Mouse (Mus musculus) lung, adult 18-20 months (tissue): ENCODE data around the gene Ctps2.
A peak's percentile ranks its signal among the peaks of the same experiment; 100 is the strongest.
"Not testable (repeated sequence)": the region's sequence is repeated elsewhere in the genome, so short reads cannot be mapped to it uniquely, and the experiment has no call there.

Experiments used
- DNase-seq, 2 experiments: peaks; one replicate each; pipeline ENCODE4 v3.0.0; 2022; ENCODE audit warnings: mixed read lengths in 2 of 2

The Ctps2 gene

DNA sequence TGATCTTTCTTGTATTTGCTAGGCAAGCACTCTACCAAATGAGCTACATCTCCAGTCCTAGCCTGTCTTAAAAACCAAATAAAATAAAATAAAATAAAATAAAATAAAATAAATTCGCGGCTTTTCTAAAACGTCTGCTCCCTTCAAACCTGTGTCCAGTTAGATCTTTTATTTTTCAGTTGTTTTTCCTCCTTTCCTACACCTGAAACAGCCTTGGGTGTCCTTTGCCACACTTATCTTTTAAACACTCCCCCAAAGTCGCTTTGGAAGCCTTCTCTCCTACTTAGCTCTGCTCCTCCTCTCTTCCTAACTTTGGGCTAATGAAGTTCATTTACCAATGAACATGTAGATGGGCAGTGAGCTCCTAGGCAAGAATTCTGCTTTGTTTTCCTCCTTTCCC lies at the start of gene Ctps2:
Gene Ctps2, plus strand, starts transcription at position 301 of the 400 bp plus-strand sequence.
- no peak for DNase-seq

DNA sequence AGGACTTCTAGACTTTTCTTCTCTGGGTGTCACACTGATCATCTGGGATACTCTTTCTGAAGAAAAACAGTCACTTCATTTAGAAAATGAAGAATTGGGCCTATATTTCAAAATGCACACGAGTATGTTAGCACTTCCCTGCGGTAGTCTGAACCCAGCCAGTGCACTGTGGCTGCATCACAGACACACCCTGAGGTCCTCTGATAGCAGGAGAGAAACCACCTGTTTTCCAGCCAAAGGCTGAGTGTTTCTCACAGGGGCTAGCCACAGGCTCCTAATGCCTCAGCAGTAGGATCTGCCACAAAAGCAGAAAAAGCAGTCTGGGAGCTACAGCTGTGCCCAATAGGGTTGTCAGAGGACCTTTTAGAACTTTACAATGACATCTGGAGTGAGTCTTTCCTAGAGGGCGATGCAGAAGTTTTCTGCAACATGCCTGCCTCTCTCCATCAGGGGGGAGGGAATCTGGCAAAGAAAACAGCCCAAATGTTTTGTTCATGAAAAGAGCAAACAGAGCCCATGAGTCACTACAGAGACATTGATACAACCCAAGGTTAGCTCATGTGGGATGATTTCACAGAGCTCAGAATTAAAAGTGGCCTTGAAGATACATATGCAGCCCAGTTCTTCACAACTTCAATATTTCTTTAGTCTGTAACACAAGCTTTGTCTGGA lies 32.6 kb upstream of the Ctps2 start:
- no peak for DNase-seq

DNA sequence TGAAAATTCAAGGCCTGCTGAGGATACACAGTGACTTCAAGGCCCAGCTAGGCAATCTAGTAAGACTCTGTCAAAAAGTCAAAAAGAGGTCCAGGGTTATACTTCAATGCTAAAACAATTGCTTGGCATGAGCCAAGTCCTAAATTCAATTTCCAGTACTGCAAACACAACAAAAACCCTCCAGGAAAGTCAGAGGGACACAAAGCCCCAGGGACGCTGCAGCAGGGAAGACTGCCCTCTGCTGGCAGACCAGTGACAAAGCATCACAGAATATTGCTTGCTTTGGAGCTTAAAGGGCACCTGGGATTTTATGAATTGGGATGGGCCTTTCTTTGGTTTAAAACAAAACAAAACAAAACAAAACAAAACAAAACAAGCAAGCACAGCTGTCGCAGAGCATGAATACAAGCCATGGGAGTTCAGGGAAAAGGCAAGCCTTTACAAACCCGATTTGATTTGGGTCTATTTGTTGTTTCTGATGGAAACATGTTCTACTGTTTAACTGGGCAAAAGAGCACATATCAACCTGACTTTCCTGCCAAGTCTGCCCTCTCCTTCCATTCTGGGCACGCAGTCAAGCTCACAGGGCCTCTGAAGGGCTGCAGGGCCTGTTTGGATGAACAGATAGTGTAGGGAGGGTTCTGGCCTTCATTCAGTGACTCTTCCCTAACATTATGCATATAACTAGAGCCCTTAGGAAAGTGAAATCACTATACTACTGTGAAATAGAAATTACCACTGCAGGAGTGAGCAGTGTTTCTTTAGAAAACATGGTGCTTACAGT lies 29.1 kb upstream of the Ctps2 start:
- peak in 1 of 2 experiments; percentile 9 for DNase-seq

DNA sequence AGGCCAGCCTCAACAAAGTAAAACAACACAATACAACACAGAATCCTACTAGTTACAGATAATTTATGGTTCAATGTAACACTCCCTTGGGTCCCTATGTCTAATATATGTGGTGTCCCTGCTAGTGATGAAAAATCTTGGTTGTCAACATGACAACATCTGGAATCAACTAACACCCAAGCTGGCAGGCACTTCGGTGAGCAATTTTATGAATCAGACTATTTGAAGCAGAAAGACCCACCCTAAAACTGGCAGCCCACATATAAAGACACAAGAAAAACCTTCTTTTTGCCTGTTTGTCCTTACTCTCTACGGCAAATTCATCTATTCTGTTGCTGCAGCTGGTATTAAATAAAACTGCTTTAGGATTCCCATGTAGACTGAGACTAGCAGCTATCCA lies 27.3 kb upstream of the Ctps2 start:
- DNase-seq, result no peak

DNA sequence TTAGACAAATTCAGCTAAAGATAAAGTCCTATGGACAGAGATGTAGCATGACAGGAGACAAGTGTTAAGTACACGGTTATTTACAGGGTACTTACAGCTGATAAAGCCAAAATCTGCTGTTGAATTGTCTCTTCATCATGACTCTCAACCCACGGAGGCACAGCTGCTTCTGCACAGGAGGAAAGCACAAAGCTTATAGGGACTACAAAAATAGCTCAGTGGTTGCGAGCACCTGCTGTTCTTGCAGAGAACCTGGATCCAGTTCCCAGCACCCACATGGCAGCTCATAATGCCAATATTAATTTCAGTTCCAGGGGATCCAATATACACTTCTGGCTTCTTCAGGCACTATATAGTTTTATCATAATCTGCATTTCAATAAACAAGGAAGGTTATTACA lies 22.8 kb upstream of the Ctps2 start:
- no peak for DNase-seq

DNA sequence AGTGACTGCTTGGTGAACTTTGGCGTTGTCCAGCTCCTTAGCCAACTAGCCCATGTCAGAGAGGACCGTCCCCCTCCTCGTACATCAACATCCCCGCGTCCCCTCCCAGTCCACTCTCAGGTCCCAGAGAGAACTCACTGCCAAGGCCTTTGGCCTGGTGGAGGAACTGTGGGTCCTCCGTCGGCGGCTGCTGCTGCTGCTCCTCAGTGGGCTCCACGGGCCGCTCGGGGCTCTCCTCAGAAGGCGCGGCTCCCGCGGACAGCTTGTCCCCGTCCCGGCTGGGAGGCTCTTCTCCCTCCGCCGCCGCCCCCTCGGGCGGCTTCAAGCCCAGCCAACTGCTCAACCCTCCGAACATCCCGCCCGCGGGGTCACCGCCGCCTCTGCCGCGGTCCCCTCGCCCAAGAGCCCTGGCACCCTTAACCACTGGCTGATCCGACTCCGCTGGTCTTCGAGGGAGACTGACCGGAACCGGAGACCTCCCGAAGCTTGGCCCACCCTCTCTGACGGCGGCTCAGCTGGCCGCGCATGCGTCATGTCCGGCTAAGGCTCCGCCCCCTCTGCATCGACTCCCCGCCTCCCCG lies 13.0 kb upstream of the Ctps2 start, which contains the start of gene Syap1:
Gene Syap1, minus strand, starts transcription at position 517 of the 581 bp plus-strand sequence.
- peak; percentile 82 to 85 for DNase-seq

DNA sequence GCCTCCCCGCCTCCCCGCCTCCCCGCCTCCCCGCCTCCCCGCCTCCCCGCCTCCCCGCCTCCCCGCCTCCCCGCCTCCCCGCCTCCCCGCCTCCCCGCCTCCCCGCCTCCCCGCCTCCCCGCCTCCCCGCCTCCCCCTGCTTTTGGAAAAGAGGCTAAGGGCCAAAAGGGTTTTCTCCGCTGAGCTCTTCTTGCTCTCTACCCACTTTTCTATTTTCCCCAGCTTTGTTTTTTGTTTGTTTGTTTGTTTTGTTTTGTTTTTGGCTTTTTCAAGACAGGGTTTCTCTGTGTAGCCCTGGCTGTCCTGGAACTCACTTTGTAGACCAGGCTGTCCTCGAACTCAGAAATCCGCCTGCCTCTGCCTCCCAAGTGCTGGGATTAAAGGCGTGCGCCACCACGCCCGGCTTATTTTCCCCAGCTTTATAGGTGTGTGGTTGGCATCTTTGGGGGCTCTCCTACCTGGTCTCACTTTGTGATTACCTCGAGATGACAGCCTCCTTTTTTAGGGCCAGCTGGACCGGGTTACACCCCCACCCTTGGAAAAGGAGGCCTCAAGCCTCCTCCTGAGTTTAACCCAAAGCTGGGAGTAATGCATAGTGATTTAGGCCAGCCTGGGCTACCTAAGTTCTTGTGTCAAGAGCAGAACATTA lies 12.3 kb upstream of the Ctps2 start:
- not testable (repeated sequence) for DNase-seq

DNA sequence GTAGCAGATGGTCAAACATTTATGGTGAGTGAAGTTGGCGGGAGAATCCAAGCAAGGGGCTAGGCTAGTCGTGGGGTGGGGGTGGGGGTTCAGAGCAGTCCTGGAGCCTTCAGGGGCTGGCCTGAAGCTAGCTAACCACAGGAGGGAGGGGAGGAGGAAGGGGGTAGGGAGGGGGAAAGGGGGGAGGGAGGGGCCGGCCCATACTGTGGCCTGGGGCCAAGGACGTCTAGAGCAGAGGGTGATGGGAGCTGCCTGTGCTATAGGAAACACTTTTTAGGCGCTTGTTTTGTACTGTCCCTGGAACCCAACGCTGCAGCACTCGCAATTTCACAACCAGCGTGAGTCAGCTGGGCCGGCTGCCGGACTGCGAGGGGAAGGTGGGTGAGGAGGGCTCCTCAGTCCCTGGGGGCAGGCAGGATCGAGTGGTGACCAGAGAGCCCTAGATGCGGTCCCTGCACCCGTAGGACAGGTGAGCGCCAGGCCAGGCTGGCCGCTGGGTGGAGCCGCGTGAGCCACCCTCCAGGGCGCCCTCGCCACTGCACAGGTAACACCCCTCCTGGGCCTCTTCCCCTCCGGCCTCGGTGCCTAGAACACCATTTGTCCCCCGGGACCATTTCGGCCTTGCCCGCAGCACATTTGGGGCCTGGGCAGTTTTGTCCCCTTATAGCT lies 467 bp downstream of the Ctps2 start:
- peak; percentile 42 to 55 for DNase-seq

DNA sequence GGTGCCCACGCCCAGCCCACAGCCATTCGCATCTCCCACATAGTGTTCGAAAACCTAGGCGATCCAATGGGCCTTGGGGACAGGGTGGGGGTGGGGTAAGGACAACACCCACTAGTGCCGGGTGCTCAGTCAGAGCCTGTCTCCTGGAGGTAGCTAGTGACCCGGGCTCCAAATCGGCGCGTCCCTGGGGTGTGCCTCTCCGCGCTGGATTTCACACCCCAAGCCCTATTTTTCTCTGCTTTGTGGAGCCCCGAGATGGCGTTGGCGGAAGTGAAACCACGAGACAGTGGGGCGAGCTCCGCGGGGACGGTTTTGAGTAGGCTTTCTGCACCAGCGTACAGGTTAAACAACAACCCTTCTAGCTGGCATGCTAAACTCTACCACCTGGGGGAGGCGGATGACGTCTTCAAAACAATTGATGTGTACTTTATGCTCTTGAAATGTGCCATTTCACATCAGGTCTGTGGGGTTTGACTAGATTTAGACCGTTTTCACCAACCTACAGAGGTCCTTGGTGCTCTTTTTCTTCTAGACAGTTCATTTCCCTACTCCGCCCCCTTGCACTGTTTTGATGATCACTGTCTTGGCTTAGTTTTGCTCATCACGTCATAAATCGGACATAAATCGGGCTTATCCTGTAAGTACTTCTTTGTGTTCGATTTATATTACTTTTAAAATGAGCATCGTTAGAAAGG lies 1.1 kb downstream of the Ctps2 start:
- DNase-seq, result peak; percentile 49 to 57

DNA sequence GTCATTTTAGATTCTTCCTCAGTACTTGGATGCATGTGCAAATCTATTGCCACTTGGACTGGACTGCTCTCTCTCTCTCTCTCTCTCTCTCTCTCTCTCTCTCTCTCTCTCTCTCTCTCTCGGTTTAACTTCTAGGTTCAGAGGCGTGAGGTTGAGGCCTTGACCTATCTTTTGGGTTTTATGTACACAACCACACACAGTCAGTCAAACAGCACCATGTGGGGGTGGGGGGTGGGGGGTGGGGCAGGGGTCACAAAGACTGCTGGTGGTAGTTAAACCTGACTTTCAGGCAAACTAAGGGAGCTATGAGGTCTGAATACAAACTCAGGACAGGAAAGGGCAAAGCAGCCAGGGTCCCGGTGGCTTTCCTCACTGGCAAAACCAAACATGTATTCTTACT lies 6.5 kb downstream of the Ctps2 start:
- no peak for DNase-seq

DNA sequence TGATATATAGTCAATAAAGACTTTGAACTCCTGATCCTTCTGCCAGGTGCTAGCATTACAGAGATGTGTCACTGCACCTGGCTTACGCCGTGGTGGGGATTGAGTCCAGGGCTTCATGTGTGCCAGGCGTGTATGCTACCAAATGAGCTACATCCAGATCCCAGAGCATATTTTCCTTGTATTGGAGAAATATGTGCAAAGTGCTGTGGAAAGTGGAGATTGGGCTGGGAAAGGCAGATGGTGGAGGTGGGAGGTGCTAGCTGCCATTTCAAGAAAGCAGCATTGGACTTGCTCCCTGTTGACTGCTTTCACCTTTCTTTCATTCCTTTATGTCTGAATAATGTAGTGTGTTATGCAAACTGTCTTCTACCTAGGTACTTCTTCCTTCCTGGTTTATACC lies 12.6 kb downstream of the Ctps2 start:
- no peak for DNase-seq

DNA sequence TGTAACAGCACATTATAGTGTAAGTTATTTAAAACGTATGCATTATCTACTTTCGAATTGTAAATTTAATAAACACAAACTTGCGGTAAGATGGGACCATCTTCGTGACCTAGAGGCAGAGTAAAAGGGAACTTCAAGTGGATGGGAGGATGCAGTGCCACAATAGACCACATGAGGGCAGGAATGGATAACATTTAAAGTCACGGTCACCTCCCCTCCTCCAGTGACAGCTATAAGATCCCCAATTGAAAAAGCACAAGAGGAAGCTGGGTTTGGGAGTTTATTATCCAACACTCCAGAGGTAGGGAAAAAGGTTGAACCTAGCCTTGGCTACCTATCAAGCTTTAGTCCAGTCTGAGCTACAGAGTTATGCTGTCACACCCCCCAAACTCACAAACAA lies 14.7 kb downstream of the Ctps2 start:
- peak; percentile 42 to 46 for DNase-seq

DNA sequence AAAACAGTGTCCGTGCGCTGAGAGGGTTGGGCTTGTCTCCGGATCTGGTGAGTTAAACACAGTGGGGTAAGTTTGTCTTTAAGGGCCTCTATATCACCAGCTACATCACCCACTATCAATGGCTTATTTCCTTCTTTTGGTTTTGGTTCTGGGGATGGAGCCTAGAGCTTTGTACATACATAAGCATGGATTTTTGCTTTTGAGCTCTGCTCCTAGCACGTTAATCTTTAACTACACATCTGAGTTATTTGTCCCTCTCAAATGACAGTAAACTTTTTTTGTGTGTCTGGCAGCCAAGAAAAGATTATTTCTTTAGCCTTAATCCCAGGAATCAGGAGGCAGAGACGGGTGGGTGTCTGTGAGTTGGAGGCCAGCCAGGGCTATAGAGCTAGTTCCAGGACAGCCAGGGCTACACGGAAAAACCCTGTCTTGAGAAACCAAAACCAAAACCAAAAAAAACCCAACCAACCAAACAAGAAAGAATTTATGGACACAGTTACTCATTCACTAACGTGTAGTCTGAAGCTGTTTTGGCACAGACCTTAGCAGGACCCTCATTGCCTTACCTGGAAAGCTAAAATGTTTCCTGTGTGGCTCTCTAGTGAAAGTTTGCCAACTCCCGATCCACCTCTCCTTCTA lies 20.6 kb downstream of the Ctps2 start:
- DNase-seq, result no peak

DNA sequence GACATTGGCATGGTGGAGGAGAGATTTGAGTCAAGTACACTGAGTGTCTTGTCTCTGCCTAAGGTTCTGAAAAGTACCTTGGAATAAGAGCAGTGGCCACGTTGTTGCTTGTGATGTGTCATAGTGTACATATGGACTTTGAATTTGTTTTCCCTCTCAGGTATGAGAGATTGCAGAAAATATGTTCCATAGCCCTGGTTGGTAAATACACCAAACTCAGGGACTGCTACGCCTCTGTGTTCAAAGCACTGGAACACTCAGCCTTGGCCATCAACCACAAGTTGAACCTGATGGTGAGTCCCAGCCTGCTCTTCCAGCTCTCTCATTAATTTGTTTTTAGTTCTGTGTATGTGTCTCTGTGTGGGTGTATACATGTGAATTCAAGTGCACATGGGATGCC lies 30.4 kb downstream of the Ctps2 start:
- no peak for DNase-seq

DNA sequence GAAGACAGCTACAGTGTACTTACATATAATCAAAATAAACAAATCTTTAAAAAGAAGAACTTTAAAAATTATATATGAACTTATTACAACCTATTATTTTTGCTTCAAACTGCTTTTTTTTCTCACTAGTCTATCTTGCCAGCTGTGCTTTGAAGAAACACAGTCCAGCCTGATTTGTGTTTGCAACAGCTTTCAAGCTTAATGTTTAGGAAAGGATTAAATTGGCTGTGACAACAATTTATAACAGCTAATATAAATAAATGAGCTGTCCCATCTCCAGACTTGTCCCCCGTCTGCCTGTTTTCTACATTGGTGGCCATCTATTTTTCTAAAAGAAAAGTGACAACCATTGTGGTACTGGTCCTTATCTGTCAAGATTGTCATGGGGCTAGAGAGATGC lies 41.0 kb downstream of the Ctps2 start:
- no peak for DNase-seq

DNA sequence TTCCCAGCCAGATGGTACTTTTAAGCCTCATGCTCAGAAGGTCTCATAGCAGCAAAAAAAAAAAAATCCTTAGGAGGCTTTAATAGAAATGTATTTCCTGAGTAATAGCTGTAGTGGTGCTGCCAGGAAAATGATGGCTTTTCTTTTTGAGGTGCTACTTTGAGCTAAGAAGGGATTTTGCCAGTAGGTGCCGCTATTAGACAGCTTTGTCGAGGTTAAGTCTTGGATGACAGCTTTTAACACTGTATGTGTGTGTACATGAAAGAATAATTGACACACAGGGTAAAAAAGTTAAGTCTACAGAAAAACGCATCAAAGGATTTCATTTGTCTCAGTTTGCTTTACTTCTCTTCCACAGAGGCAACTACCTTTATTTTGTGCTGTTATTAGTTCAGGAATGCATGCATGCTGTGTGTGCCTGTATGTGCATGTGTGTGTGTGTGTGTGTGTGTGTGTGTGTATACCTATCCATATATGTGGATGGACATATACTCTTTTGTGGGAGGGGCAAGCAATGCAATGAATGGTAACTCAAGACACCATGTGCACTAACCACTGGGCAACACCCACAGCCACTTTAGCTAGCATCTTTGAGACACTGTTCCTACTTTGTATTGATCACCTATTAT lies 48.9 kb downstream of the Ctps2 start:
- peak in 1 of 2 experiments; percentile 31 for DNase-seq

DNA sequence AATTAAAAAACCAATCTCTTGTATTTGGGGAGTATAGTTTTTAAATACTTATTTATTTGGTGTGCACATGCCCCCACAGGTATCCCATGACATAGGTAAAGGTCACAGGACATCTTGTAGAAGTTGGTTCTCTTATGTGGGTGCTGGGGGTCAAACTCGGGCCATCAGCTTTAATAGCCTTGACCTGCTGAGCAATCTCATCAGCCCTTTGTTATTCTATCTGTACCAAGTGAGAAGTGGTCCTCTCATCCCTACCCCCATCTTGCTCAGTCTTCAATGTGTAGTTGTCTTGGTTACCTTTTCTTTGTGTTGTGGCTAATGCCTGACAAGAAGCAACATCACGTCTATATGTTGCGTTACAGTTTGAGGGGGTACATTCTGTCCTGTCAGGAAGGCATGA lies 56.9 kb downstream of the Ctps2 start:
- no peak for DNase-seq

DNA sequence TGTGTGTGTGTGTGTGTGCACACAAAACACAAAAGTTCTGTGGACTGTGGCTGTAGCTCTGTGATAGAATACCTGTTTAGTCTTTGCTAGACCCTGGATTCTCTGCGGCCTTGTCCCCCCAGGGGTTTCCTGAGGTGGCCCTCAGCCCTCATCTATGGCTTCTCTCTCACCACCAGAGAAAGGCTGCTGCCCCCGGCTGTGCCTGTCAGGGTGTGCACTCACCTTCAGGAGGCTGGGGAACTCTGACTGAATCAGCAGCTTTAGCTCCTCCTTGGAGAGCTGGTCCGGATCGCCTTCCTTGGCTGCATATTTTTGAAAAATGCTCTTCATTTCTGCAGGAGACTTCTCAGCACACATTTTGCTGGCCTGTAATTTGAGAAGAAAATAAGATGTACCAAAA lies 62.8 kb downstream of the Ctps2 start:
- no peak for DNase-seq

DNA sequence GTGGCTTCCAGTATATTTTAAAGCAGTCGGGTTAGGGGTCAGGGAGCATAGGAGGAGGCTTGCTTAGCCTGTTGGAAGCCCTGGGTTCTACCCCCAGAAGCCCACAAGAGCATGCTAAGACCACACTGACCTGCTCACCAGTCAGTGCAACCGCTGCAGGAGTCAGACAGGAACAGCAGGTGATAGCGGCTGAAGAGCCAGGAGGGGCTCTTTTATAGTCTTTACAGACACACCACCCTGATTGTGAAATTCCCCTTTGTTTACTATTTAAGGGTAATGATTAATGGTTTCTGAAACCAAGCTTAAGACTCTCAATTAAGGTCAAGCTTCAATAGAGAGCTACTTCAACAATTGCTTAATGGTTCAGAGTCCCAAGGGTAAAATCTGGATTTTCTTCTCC lies 63.3 kb downstream of the Ctps2 start, which contains the start of gene S100g:
Gene S100g, minus strand, starts transcription at position 217 of the 400 bp plus-strand sequence.
- DNase-seq, result peak in 1 of 2 experiments; percentile 11

DNA sequence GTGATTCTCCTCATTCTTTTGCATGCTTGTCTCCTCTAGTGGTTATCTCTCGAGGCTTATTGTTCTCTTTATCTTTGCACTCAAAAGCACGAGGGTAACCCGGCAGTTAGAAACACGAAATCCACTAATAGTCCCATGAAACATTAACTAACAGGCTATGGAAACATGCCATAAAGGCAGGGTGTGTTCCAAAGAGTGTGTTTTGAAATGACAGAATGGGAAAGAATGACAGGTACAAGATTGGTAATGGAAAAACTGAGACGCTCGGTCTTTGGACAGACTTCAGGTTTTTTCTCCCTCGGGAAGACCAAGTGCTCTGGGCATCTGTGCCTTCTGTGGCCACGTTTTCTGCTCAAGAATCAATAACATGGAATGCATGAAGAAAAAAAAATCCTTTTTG lies 66.4 kb downstream of the Ctps2 start:
- DNase-seq, result peak in 1 of 2 experiments; percentile 8

DNA sequence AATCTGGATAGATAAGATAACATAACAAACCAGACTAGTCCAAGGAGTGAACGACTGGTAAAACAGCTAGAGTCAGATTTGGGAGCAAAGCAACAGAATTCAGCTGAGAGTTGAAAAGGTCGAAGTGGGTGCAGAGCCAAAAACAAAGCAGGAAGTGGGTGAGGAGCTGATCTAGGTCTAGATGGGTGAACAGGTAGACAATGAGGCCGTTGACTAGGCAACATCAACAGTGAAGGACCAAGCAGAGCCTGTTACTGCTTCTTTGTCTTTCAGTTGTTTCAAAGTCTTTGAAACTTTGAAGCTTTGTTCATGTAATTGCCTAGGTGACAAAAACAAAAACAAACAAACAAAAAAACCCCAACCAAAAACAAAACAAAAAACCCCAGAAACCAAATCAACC lies 75.2 kb downstream of the Ctps2 start:
- DNase-seq, result no peak
